Mouse (Mus musculus): ENCODE results near the gene Siah3. TPM values are rescaled to one million over a fixed set of nuclear protein-coding genes. Genes with fewer than 3 reads are reported as not detected.

The Siah3 gene
- polyA plus RNA-seq, 2 experiments from 2014 or later: 0.10 to 0.29 TPM

DNA sequence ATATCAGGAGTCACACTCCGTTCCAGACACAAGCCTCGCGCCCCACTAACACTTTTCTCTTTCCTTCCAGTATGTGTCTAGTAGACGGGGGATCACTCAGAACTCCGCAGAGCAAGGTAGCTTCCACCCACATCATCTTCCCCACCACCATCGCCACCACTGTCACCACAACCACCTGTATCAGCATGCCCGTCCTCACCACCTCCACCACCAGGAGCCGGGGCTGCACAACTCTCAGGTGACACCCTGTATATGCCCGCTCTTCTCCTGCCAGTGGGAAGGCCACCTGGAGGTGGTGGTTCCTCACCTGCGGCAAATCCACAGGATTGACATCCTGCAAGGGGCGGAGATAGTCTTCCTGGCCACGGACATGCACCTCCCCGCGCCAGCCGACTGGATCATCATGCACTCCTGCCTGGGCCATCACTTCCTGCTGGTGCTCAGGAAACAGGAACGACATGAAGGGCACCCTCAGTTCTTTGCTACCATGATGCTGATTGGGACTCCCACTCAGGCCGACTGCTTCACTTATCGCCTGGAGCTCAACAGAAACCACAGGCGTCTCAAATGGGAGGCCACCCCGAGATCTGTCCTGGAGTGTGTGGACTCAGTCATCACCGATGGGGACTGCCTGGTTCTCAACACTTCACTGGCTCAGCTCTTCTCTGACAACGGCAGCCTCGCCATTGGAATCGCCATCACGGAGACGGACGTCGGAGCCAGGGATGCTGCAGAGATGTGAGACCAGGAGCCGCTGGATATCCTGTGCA, 69.8 kb downstream of the Siah3 start:
- ATAC-seq: no peak

- no peak for ATAC-seq
These were observed 71.8 kb downstream of the Siah3 start for GRCm38 (mm10) chr14:75527464-75528190.

- no peak for ATAC-seq
These were observed 75.1 kb downstream of the Siah3 start for GRCm38 (mm10) chr14:75530815-75531353.

- ATAC-seq: no peak
These were observed 83.4 kb downstream of the Siah3 start for GRCm38 (mm10) chr14:75539205-75539604.

DNA sequence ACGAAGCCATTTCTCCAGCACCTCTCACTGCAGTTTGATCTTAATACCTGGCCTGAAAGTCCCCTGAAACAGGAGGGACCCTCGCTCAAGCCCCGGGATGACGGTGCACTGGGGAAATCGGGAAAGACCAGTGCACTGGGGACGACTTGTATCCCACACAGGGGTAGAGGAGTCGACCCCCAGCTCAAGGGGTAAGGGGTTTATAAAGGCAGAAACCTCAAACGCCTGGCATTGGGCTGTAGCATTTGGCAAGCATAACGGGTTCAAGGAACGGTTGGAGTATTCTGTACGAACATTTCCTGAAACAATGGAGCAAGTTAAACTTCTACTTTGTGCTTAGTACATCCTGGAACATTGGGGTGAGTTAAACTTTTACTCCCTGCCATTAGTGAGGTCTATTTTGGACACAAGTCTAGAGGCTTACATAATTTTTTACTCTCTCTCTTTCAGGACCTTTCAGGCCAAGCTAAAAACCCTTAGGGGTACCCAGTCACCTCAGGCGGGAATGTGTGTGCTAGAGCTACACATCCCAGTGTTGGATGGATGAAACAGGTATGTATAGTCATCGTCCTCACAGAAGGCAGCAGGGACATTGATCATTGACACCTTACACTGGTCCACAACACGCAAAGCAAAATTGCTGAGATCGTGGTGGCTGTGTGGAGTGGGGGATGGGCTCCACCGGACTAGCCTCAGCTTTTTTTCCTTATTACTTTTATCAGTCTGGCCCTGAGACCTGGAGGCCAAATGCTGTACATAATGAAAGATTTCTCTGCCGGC, 84.6 kb downstream of the Siah3 start:
- ATAC-seq: no peak

DNA sequence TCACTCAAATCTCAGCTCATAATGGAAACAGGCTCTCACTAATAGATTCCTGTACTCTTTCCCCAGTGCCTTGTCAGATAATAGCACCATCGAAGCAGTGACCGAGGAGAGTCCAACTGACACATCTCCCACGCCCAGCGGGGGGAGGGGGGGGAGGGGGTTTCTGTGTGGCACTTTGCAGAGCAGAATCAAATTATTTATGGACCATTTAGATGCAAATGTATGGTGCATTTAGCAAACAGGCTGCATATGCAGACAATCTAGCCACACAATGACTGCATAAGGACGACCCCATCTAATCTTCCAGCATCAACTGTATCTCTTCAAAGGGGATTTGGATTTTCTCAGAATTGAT, 85.2 kb downstream of the Siah3 start:
- ATAC-seq: no peak

- no peak for ATAC-seq
These were observed 85.9 kb downstream of the Siah3 start for GRCm38 (mm10) chr14:75541731-75542130.

- no peak for ATAC-seq
These were observed 106.0 kb downstream of the Siah3 start for GRCm38 (mm10) chr14:75561577-75562331.

- no peak for ATAC-seq
These were observed 109.9 kb downstream of the Siah3 start for GRCm38 (mm10) chr14:75565534-75566140.

DNA sequence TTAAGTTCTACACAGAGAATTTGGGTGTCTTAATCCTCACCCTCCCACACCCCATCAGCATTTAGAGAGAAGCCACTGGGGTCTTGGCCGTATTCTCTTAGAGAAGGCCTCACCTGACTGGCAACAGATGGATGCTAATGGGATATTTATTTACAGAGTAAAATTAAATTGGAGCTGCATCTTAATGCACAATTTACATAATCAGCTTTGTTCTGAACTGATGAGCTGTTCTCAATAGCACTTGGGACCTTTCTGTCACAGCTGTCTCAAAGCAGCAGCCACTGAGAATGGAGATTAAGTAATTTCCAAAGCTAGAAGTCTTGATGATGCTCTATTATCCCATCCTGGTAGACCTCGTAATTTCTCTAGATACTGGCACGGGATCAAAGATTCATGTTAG, 110.5 kb downstream of the Siah3 start:
- ATAC-seq: no peak

GRCm38 (mm10) chr14:75579010-75579409, 123.2 kb downstream of the Siah3 start:
- ATAC-seq: no peak

Other genes with a start within 250 kb of the Siah3 start
- gene Cpb2, start 213.7 kb upstream of the Siah3 start, polyA plus RNA-seq (2017; shearing (Covaris generic)): not detected
- 10 to 100 TPM; 15.0 to 19.2 TPM for gene Zc3h13, start 171.6 kb upstream of the Siah3 start, polyA plus RNA-seq (2017; shearing (Covaris generic))
- gene Spert, start 137.1 kb downstream of the Siah3 start, polyA plus RNA-seq (2017; shearing (Covaris generic)): not detected
- gene Erich6b, start 186.3 kb downstream of the Siah3 start, polyA plus RNA-seq (2017; shearing (Covaris generic)): not detected

Measured in activated CD4-positive, CD25-positive, alpha-beta regulatory T cell, adult 4 months (primary cell).